Mouse (Mus musculus) frontal cortex, postnatal 14 days (tissue): ENCODE data around the gene Eya4.

Experiments
- DNase-seq, 2 experiments: peaks; one replicate each; pipeline ENCODE4 v3.0.0; 2022; ENCODE audit warnings: low spot score in 2 of 2

The Eya4 gene

GRCm38 (mm10) chr10:23350011-23350911 is at the start of gene Eya4:
Gene Eya4, minus strand, starts transcription at chr10:23350786.
- DNase-seq: peak in 1 of 2 experiments; percentile 16

GRCm38 (mm10) chr10:23395399-23395798 is 44.8 kb upstream of the Eya4 start:
- DNase-seq: no peak

GRCm38 (mm10) chr10:23394556-23395245 is 44.1 kb upstream of the Eya4 start:
- no peak for DNase-seq

- no peak for DNase-seq
Observed at GRCm38 (mm10) chr10:23394152-23394551, 43.6 kb upstream of the Eya4 start.

- DNase-seq: no peak
Observed at GRCm38 (mm10) chr10:23363866-23364265, 13.3 kb upstream of the Eya4 start.

GRCm38 (mm10) chr10:23349392-23350010 is 1.1 kb downstream of the Eya4 start:
- peak in 1 of 2 experiments; percentile 17 for DNase-seq

GRCm38 (mm10) chr10:23348893-23349391 is 1.6 kb downstream of the Eya4 start:
- no peak for DNase-seq

- no peak for DNase-seq
Observed at GRCm38 (mm10) chr10:23348101-23348892, 2.3 kb downstream of the Eya4 start.

- no peak for DNase-seq
Observed at GRCm38 (mm10) chr10:23337250-23337649, 13.3 kb downstream of the Eya4 start.

GRCm38 (mm10) chr10:23332768-23333167 is 17.8 kb downstream of the Eya4 start:
- DNase-seq: no peak

- no peak for DNase-seq
Observed at GRCm38 (mm10) chr10:23327651-23328050, 22.9 kb downstream of the Eya4 start.

- DNase-seq: no peak
Observed at GRCm38 (mm10) chr10:23322275-23322674, 28.3 kb downstream of the Eya4 start.

GRCm38 (mm10) chr10:23295616-23296015 is 55.0 kb downstream of the Eya4 start:
- DNase-seq: no peak

GRCm38 (mm10) chr10:23292495-23292894 is 58.1 kb downstream of the Eya4 start:
- no peak for DNase-seq

GRCm38 (mm10) chr10:23277371-23277770 is 73.2 kb downstream of the Eya4 start:
- DNase-seq: no peak

GRCm38 (mm10) chr10:23271050-23271621 is 79.5 kb downstream of the Eya4 start:
- DNase-seq: no peak

- no peak for DNase-seq
Observed at GRCm38 (mm10) chr10:23270502-23270901, 80.1 kb downstream of the Eya4 start.

- DNase-seq: no peak
Observed at GRCm38 (mm10) chr10:23252180-23252579, 98.4 kb downstream of the Eya4 start.

GRCm38 (mm10) chr10:23246485-23246884 is 104.1 kb downstream of the Eya4 start:
- no peak for DNase-seq

GRCm38 (mm10) chr10:23236918-23237317 is 113.7 kb downstream of the Eya4 start:
- no peak for DNase-seq

GRCm38 (mm10) chr10:23235405-23235804 is 115.2 kb downstream of the Eya4 start:
- DNase-seq: no peak
